Mouse (Mus musculus) frontal cortex, postnatal 36 days (tissue): ENCODE results near the gene Creld2.
"Not testable (repeated sequence)": the region's sequence is repeated elsewhere in the genome, so short reads cannot be mapped to it uniquely, and the experiment has no call there.

Experiments
- DNase-seq, 2 experiments: peaks; one replicate each; pipeline ENCODE4 v3.0.0; 2022; ENCODE audit warnings: low spot score in 2 of 2

Creld2 gene

GRCm38 (mm10) chr15:88819026-88819905 lies at the start of gene Creld2, which contains the start of gene Alg12:
TSS of gene Creld2 (plus strand) at chr15:88819646.
TSS of gene Alg12 (minus strand) at chr15:88819318.
- peak; percentile 100 for DNase-seq

GRCm38 (mm10) chr15:88774630-88775029 lies 44.8 kb upstream of the Creld2 start:
- DNase-seq, result not testable (repeated sequence)

GRCm38 (mm10) chr15:88792140-88792850 lies 27.2 kb upstream of the Creld2 start:
- DNase-seq, result no peak

GRCm38 (mm10) chr15:88794729-88795128 lies 24.7 kb upstream of the Creld2 start:
- DNase-seq, result not testable (repeated sequence)

- DNase-seq, result no peak
Measured at GRCm38 (mm10) chr15:88799950-88800371, 19.5 kb upstream of the Creld2 start.

GRCm38 (mm10) chr15:88800921-88801354 lies 18.5 kb upstream of the Creld2 start:
- DNase-seq, result no peak

GRCm38 (mm10) chr15:88801903-88802302 lies 17.5 kb upstream of the Creld2 start:
- no peak for DNase-seq

GRCm38 (mm10) chr15:88802348-88802747 lies 17.1 kb upstream of the Creld2 start:
- no peak for DNase-seq

- DNase-seq, result no peak
Measured at GRCm38 (mm10) chr15:88808121-88808520, 11.3 kb upstream of the Creld2 start.

- no peak for DNase-seq
Measured at GRCm38 (mm10) chr15:88810369-88810768, 9.1 kb upstream of the Creld2 start.

- DNase-seq, result no peak
Measured at GRCm38 (mm10) chr15:88813262-88813661, 6.2 kb upstream of the Creld2 start.

- DNase-seq, result not testable (repeated sequence)
Measured at GRCm38 (mm10) chr15:88813873-88814272, 5.6 kb upstream of the Creld2 start.

- DNase-seq, result no peak
Measured at GRCm38 (mm10) chr15:88814411-88815047, 4.9 kb upstream of the Creld2 start.

- no peak for DNase-seq
Measured at GRCm38 (mm10) chr15:88815196-88815700, 4.2 kb upstream of the Creld2 start.

GRCm38 (mm10) chr15:88819906-88820303 lies 459 bp downstream of the Creld2 start:
- no peak for DNase-seq

- DNase-seq, result no peak
Measured at GRCm38 (mm10) chr15:88821403-88821802, 2.0 kb downstream of the Creld2 start.

GRCm38 (mm10) chr15:88822513-88822912 lies 3.1 kb downstream of the Creld2 start:
- DNase-seq, result no peak

- no peak for DNase-seq
Measured at GRCm38 (mm10) chr15:88823376-88823775, 3.9 kb downstream of the Creld2 start.

- DNase-seq, result no peak
Measured at GRCm38 (mm10) chr15:88827466-88827865, 8.0 kb downstream of the Creld2 start.

GRCm38 (mm10) chr15:88827991-88828799 lies 8.7 kb downstream of the Creld2 start:
- peak in 1 of 2 experiments; percentile 51 for DNase-seq
